Mouse (Mus musculus) heart, embryonic 13.5 days (tissue): ENCODE data around the gene Pacs1. TPM values are rescaled to one million over a fixed set of nuclear protein-coding genes. Genes with fewer than 3 reads are reported as not detected.

ENCODE experiments used
- microRNA-seq: library from miRNA; unstranded; fragments of <30 nt; microRNA quantifications from one replicate; pipeline ENCODE4, GENCODE M21; 2016
- polyA plus RNA-seq: library from polyadenylated mRNA; unstranded; fragments of >200 nt; fragmentation: Nextera tagmentation; extraction: Ambion mirVana; gene quantifications from 2 replicates; pipeline ENCODE4 v1.2.1, GENCODE M21; 2015

Gene Pacs1
- polyA plus RNA-seq, 1 experiment from 2014 or later: 18.6 TPM

Small RNA genes within 50 kb of the gene (microRNA-seq; reads per million reads assigned to microRNA genes)
- gene Gm27468: not detected

Other genes starting within 250 kb of the Pacs1 start
- 8.5 and 9.4 TPM in 2 replicates for gene Slc29a2, start 249.3 kb downstream of the Pacs1 start, polyA plus RNA-seq
- gene B4gat1, start 234.3 kb downstream of the Pacs1 start, polyA plus RNA-seq: 41.4 and 49.5 TPM in 2 replicates
- gene AC124502.3, start 234.2 kb downstream of the Pacs1 start, polyA plus RNA-seq: 1.4 and 1.7 TPM in 2 replicates
- gene Brms1, start 231.8 kb downstream of the Pacs1 start, polyA plus RNA-seq: 29.5 and 33.5 TPM in 2 replicates
- gene Rin1, start 222.6 kb downstream of the Pacs1 start, polyA plus RNA-seq: 2.4 and 3.5 TPM in 2 replicates
- gene Cd248, start 205.0 kb downstream of the Pacs1 start, polyA plus RNA-seq: 17.7 and 23.6 TPM in 2 replicates
- 3.5 and 4.8 TPM in 2 replicates for gene Tmem151a, start 187.6 kb downstream of the Pacs1 start, polyA plus RNA-seq
- 84.3 and 94.6 TPM in 2 replicates for gene Yif1a, start 184.6 kb downstream of the Pacs1 start, polyA plus RNA-seq
- 4.6 and 5.8 TPM in 2 replicates for gene Cnih2, start 174.6 kb downstream of the Pacs1 start, polyA plus RNA-seq
- gene Rab1b, start 166.0 kb downstream of the Pacs1 start, polyA plus RNA-seq: 220 TPM in 2 replicates
- gene Klc2, start 154.6 kb downstream of the Pacs1 start, polyA plus RNA-seq: 18.4 and 22.3 TPM in 2 replicates
- 210 and 227 TPM in 2 replicates for gene Sf3b2, start 22.3 kb upstream of the Pacs1 start, polyA plus RNA-seq
- gene Gal3st3, start 25.2 kb upstream of the Pacs1 start, polyA plus RNA-seq: 4.5 and 5.9 TPM in 2 replicates
- not detected in 2 replicates for gene Catsper1, start 62.6 kb upstream of the Pacs1 start, polyA plus RNA-seq
- 0.28 and 0.73 TPM in 2 replicates for gene Cst6, start 76.5 kb upstream of the Pacs1 start, polyA plus RNA-seq
- 40.5 and 43.7 TPM in 2 replicates for gene Eif1ad, start 93.6 kb upstream of the Pacs1 start, polyA plus RNA-seq
- gene Banf1, start 94.0 kb upstream of the Pacs1 start, polyA plus RNA-seq: 399 and 477 TPM in 2 replicates
- 40.7 and 41.9 TPM in 2 replicates for gene Sart1, start 115.6 kb upstream of the Pacs1 start, polyA plus RNA-seq
- 1.6 and 2.2 TPM in 2 replicates for gene Tsga10ip, start 129.4 kb upstream of the Pacs1 start, polyA plus RNA-seq
- gene Drap1, start 151.9 kb upstream of the Pacs1 start, polyA plus RNA-seq: 190 and 213 TPM in 2 replicates
- gene AI837181, start 152.0 kb upstream of the Pacs1 start, polyA plus RNA-seq: 38.3 and 40.9 TPM in 2 replicates
- gene Fosl1, start 174.4 kb upstream of the Pacs1 start, polyA plus RNA-seq: not detected in 2 replicates
- 7.6 and 8.1 TPM in 2 replicates for gene Ccdc85b, start 184.8 kb upstream of the Pacs1 start, polyA plus RNA-seq
- gene Fibp, start 187.5 kb upstream of the Pacs1 start, polyA plus RNA-seq: 87.4 and 93.1 TPM in 2 replicates
- 0.56 and 1.7 TPM in 2 replicates for gene Ctsw, start 195.4 kb upstream of the Pacs1 start, polyA plus RNA-seq
- gene Efemp2, start 200.8 kb upstream of the Pacs1 start, polyA plus RNA-seq: 74.0 and 80.7 TPM in 2 replicates
- 36.8 and 38.9 TPM in 2 replicates for gene Mus81, start 215.3 kb upstream of the Pacs1 start, polyA plus RNA-seq
- 1,825 and 1,925 TPM in 2 replicates for gene Cfl1, start 217.3 kb upstream of the Pacs1 start, polyA plus RNA-seq
- not detected in 2 replicates for gene 1700020D05Rik, start 230.7 kb upstream of the Pacs1 start, polyA plus RNA-seq
- gene Snx32, start 237.4 kb upstream of the Pacs1 start, polyA plus RNA-seq: 13.5 and 14.8 TPM in 2 replicates